Mouse (Mus musculus): Measurements from ENCODE around the gene Nbas. TPM values are rescaled to one million over a fixed set of nuclear protein-coding genes. Genes with fewer than 3 reads are reported as not detected.

Nbas gene
- polyA plus RNA-seq, 2 experiments from 2014 or later: 9.4 to 13.6 TPM

DNA sequence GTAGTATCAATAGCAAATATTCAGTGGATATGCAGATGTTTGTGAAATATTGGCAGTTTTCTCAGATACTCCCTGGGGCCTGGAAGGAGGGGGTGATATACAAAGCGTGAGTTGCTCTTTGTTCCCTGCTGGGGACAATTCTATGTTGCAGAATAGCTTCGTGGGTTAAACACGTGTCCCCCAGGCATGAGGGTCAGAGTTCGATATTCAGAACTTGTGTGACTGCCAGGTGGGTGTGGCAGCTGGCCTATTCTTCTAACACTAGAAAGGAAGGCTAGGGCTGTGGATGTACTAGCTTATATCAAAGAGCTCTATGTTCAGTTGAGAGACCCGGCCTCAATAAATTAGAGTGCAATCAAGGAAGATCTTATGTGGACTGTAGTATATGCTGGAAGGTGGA, 274.9 kb downstream of the Nbas start:
- ATAC-seq: no peak

DNA sequence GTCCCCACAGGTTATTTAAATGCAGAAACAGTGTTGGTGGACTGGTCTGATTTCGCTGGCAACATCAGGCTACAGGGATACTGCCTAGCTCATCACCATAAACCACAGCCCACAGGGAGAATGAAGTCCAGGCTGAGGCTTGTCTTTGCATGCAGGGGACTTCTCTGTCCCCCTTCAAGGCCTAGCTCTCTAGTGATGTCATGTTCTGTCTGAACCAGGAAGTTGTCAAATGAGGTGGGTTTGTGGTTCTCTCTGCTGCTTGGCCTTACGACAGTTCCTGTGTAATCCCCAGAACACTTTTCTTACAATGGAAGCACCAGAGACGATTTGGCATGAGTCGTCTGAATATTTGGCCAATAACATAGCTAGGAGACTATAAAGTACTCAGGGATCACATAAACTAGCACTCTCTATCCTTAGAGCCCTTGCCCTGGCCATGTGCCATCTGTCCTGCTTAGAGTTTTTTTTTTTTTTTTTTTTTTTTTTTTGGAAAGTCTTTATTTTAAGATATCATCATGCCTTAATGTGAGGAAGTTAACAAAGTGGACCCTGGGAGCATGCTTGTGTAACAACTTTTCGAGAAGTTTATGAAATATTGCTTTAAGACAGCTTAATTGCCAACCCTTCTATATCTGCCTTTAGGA, 294.8 kb downstream of the Nbas start:
- ATAC-seq: no peak

DNA sequence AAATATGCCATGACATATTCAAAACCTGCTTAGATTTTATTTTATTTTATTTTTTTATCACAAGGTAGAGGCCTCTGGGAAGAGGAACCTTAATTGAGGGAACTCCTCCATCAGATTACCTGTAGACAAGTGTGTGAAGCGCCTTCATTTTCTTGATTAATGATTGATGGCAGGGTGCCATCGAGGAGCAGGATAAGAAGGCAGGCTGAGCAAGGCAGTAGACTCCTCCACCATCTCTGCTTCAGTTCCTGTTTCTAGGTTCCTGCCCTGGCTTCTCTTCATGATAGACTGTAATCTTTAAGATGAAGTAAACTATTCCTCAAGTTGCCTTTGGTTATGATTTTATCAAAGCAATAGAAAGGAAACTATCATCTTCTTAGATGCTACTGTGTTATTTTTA, 295.4 kb downstream of the Nbas start:
- ATAC-seq: no peak

DNA sequence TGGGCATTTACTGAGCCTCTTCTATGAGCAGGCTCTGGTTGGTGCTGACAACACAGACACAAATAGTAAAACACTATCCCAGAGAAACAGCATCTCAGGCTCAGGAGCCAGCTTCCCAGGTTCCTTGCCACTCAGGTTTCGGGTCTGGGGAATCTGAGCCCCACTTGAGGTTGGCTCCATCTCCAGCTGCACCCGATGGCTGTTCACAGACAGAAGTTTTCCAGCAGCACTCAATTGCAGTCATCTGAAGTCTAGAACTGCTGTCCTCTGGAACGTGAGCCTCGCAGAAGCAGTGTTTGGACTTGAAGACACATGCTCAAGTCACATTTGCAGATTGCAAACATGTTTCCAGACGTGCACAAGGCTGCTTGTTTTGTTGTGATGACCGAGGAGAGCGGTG, 297.5 kb downstream of the Nbas start:
- no peak for ATAC-seq

DNA sequence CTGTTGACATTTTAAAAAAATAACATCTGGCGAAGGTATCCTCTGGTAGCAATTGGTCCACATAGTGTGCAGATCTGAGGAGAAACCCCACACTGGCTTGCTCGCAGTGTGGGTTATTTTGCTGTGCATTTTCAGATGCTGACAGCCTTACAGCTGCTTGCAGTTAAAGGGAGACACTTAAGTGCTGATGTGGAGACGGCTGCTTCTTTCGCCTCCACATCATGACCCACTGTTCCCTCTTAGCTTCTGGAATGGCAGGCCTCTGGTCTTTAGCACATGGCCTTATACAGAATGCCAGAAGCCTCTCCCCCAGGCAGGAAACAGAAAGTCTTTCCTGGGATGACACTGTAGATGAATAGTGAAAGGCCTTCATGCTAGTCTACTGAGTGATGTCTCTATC, 306.2 kb downstream of the Nbas start:
- ATAC-seq: no peak

DNA sequence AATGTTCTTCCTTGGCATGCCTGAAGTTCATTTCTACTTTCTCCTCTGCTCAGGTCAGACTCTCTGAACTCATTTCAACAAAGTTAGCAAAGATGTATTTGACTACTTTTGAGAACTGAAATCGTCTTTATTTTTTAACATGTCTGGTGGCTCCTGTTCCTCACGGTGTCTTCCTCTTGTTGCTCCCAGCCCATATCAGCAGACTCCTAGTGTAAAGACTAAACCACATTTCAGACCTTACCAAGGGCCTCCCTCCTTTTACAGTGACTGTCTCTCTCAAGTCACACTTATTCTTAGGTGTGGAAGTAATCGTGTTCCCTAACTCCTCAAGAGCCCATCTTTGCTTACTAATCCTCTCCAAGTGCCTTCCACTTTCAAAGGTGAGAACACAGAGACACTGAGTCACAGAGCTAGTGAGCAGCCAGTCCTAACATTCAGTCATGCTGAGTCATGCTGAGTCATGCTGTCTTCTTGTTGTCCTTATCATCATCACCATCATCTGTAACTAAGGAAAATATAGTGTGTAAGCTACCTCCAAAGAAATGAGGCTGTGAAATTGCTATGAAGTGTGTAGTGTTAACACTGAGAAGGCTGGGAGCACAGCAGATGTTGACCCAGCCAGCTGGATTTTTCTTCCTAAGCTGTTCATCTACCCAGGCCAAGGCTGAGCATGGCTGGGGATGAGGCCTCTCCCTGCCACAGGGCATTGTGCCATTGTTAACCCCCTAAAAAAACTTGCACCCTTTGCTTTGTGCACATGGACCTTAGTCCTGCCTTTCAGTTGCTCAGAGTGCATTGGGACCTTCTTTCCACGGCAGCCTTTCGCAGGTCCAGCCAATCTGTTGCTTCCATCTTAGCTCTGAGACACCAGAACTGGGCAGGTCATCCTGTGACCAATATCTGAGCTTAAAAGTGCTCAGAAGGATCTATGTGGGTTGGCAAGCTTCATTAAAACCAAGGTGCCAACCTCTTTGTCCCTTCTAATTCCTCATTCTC, 307.0 kb downstream of the Nbas start:
- no peak for ATAC-seq

DNA sequence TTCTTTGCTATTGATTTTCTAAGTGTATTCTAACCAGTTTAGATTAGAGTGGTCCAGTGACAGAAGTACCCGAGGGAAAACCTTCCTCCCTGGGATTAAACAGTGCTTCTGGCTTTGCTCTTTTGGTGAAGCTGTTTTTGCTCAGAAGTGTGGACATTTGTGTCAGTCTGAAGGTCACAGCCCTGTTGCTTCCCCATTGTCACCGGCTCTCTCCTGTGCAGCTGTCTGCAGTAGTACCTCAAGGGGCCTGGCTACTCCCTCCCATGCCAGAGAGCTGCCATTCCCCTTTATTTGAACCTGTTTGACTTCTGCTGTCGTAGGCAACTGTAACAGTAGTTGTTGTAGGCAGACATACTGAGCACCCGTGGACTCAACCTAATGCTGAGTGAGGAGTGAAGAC, 307.8 kb downstream of the Nbas start:
- no peak for ATAC-seq

DNA sequence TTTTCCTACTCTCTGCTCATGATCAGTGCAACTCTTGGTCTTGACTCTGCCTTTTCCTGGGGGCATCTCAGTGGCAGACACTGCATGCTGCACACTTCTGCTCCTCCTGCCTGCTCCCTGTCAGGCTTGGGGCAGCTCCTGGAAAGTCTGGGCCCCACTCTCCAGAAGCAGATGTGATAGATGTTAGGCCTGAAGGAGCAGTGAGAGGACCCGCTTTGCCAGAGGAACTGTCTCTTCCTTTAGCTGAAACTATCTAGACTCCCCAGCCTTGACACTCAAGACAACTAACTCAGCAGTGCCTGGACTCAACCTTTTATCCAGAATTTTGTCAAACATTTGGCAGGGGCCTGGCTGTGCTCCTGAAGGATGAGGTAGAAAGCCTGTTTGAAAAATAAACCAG, 311.9 kb downstream of the Nbas start:
- no peak for ATAC-seq

DNA sequence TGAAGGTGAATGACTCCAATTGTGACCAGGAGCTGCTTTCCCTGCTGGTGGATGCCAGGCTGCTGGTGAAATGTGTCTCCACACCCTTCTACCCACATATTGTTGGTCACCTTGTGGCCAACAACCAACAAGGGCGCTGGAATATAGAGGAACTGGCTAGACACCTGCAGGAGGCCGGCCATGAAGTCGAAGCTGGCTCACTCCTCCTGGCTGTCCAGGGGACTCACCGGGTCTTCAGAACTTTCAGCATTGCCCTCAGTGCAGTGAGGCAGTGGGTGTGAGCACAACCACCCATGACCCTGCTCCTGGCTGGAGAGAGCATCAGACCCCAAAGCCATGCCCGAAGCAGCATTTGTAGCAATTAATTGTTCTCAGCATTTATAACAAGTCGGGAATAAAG, 314.5 kb downstream of the Nbas start:
- ATAC-seq: no peak

DNA sequence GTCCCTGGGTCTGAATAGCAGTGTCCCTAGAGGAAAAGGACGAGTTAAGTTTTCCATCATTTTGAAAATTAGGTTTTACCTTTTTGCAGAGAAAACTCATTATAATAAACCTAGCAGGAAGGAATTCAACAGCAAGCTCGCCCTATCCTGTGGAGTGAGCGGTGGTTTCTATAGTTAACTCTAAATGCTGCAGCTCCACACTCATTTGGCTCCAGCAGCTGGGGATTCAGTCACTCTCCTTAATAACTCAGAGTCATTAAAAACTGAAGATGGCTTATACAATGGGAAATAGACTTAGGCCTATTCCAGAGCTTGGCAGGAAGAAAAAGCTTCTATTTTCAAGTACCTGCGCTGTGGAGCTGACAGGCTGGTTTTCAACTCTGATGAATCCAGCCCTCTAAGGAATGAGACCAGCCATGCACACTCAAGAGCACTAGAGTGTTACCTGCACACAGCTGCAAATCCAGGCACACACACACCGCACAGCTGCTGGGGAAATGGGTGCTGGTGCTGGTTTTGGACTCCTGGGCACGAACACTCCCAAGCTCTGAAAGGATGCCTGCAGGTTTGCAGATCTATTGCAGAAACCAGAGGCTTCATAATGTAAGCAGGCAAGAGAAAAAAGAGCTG, 316.7 kb downstream of the Nbas start:
- ATAC-seq: no peak

DNA sequence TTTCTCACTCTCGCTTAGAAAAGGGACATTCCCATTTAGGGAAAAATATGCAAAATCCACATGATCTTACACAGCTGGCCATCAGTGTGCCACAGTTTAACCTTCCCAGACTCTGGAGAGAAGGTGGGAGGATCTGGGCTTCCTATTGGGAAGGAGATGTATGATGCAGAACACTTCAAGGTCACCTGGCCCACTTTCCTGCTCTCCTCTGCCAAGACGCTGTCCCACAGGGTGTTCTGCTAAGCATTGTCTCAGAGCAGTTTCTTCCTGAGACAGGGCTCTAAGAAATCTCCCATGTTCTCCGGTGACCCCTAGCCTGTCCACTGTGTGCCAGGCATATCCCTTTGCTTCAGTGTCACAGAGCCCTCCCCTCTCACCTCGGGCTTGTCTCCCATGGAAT, 318.7 kb downstream of the Nbas start:
- ATAC-seq: no peak

DNA sequence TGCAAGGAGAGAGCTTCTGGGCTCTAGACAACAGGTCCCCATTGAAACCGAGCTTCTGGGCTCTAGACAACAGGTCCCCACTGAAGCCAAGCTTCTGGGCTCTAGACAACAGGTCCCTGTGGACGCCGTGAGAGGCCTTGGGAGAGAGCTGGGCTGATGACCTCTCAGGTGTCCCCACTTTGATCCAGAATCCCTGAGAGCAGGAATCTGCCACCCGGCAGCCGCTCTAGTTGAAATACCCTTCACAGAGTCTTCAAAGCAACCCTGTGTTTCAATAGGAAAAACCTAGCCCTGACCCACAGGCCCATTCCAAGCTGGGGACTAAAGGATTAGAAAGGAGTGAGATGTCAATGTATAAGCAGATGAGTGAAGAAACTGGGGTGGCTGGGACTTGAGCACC, 320.1 kb downstream of the Nbas start:
- ATAC-seq: no peak

DNA sequence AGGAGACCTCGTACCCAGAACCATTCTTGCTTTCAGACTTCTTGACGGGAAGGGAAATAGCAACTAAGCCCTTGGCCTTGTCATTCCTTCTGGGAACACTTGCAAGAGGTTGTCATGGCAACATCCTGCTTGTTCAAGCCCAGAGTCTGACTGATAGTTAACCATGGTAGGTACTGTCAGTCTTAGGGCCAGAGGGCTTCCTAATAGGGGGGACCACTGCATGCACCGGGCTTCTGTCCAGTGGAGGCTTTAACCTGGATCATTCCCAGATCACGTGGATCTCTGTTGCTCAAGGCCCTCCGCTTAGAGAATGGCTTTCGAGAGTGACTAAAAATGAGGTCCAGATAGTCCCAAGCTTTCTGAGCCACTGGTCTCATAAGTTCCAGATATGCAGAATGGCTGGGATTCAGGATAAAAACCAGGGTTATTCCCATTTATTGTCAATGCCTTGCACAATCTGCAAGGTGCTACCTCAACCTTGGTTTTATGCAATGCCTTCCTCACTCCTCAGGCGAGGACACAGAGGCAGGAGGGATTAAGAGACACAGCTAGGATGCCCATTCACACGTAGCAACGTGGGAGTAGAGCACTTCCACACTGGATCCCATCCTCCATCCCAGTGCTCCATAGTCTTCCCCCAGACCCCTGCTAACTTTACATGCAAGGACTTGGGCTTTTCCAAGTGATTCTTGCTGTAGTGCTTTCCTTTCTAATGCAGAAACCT, 326.0 kb downstream of the Nbas start:
- ATAC-seq: no peak

DNA sequence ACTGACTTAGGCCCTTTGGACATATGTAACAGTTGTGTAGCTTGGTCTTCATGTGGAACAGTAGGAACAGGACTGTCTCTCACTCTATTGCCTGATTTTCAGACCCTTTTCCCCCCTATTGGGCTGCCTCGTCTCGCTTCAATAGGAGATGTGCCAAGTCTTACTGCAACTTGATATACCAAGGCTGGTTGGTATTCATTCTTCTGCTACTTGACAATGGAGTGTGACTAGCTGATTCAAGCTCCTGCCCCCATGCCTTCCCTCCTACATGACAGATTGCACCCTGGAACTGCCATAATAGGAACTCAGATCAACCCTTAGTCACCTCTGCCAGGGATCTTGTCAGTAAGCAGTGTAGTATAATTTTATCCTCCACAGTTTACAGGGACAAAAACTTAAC, 328.1 kb downstream of the Nbas start:
- ATAC-seq: no peak

DNA sequence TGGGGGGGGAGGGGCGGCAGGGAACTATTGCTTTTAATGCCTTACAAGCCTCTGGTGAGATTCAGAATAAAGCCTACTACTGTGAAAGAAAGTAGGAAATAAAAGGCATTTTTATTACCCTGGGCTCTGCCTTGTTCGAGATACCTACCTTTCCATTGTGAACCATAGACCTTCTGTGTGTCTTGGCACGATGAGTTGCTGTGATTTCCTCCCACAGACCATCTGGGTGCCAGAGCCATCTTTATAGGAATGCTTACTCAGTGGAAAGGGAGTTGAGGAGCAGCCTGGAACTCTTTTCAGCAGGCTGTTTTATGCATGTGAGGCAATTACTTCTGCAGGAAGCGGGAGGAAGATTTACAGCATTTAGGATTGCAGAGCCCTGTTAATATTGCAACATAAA, 329.6 kb downstream of the Nbas start:
- no peak for ATAC-seq

DNA sequence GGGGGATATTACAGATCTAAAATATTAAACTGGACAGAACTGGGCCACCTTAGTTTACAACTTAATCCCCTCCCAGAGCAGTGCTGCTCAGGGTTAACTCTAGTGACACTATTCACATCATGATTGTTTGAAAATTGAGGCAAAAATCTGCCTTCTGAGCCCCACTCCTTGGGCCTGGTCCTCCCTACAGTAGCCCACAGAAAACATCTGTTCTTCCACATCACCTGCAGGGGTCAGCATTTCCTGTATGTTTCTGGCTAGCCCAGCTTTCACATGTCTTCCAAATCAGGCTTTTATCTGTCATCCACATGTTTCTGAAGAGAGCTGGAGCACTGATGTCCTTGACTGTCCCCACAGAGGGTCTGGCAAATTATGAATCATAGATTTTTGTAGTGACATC, 333.5 kb downstream of the Nbas start:
- no peak for ATAC-seq

DNA sequence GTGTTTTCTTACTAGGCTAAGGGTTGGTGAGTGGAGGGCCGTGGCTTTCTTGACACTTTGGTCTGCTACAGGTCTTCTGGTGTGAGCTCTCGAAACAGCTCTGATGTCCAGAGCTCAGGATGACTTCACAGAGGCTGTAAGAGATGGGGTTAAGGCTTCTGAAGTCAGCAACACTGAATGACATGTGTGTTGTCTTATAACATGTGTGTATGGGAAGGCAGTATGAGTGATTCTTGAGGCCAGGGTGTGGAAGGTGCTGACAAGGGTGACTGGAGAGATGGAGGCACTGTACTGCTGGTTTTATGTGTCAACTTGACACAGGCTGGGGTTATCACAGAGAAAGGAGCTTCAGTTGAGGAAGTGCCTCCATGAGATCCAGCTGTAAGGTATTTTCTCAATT, 338.1 kb downstream of the Nbas start:
- no peak for ATAC-seq

DNA sequence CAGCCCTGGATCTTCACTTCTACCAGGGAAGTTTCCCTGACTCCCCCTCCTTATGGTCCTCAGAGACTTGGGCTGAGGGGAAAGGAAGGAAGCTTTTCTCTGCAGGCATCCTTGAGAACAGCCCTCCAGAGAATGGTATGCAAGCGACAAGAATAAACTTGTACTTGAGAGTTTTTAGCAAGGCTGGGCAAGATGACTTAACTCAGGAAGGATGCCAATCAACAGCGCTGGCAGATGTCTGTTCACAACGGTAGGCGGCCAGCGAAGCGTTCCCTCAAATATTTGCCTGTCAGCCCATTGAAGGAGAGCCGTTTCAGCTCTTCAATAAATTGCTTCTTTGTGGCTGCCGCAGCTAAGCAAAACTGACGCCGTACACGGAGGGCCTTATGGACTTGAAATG, 340.1 kb downstream of the Nbas start:
- no peak for ATAC-seq

DNA sequence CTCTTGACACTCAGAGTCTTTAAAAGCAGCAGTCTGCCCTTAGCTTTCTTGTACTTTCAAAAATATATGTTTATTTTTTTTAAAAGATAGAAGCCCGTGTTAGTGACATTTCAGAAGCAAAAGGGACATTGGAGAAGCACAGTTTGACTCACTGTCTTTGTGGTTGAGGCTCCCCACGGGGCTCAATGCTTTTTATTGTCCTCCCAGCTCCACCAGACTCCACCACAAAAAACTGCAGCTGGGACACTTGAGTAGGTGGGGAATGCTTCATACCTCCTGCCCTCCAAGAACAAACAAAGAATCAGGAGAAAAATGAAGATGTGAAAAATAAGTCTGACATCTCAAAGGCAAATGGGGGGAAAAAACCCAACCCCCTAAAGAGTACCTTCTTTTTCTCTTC, 344.1 kb downstream of the Nbas start:
- no peak for ATAC-seq

DNA sequence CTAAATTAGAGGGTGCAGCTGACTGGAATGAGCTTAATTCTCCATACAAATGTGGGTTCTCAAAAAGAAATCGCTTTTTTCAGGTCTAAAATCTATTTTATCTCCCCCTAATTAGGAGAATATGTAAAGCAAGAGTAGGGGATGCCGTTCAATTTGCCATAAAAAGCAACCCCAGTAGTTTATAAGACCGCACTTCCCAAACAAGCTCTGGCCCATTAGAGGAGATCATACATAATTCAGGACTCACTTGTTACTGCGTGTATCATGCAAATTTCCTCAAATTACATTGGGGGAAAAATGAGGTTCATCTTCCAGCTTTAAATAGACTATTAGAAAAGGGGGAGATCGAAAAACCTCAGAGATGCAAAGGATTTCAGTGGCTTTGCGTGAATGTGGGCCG, 346.7 kb downstream of the Nbas start:
- no peak for ATAC-seq

DNA sequence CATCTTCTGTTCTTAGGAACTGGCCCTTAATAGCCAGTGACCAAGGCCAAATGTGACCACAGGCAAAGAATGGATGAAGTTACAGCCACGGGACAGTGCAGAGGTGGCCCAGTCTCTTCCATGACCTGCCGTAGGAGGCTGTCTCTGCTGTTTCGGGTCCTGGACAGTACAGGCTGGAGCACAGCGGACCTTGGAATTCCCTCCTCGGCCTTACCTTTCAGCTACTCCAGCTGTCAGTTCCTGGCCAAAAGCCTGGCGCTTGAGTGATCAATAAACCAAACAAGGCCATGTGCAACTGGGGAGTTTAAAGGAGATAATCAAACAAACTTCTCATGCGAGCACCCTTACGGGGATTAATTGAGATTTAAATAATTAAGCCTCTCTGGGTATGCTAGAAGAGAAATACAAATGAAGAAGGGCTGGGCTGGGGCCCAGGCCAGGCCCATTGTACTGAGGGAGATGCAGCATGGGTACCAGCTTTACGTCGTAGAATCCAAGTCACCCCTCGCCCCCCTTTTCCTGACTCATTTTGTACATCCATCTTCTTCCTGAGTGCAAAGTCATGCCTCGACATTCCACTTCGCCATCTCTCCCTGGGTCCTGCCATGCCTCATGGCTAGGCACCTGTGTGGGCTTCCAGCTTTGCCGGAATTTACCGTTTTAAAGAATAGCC, 353.4 kb downstream of the Nbas start:
- ATAC-seq: no peak

Measured in activated CD4-positive, CD25-positive, alpha-beta regulatory T cell, adult 4 months (primary cell).